Mouse (Mus musculus) liver, adult 2 months (tissue): ENCODE measurements at regions not wholly inside any gene's neighbourhood (a gene's known extent, or its start where the extent isn't known, plus 50 kb on each side); places are given as distances from the start of the nearest gene placed in this dataset.
"Not testable (repeated sequence)": the region's sequence is repeated elsewhere in the genome, so short reads cannot be mapped to it uniquely, and the experiment has no call there.

ENCODE experiments used
- CTCF ChIP-seq: fragments of 200-500 bp; IDR thresholded peaks from 2 replicates; pipeline ENCODE4 v1.5.1; 2011; ENCODE audit warnings: low read depth, low read length, control low read depth
- POLR2A ChIP-seq: fragments of 200-500 bp; IDR thresholded peaks from 2 replicates; pipeline ENCODE4 v1.6.1; 2011; ENCODE audit warnings: low read length, control low read depth; ENCODE audit not compliant: insufficient read depth; ENCODE audit errors: extremely low read depth

GRCm38 (mm10) chrX:50614367-50614766 lies 186.1 kb upstream of the Olfr1324 start:
- TF ChIP-seq CTCF: 0 out of 2 replicates have a peak, but pooled peaks have one; percentile 2
- TF ChIP-seq POLR2A: not testable (repeated sequence)
